Mouse (Mus musculus): ENCODE measurements at regions not wholly inside any gene's neighbourhood (a gene's known extent, or its start where the extent isn't known, plus 50 kb on each side); places are given as distances from the start of the nearest gene placed in this dataset. TPM values are rescaled to one million over a fixed set of nuclear protein-coding genes. Genes with fewer than 3 reads are reported as not detected.

DNA sequence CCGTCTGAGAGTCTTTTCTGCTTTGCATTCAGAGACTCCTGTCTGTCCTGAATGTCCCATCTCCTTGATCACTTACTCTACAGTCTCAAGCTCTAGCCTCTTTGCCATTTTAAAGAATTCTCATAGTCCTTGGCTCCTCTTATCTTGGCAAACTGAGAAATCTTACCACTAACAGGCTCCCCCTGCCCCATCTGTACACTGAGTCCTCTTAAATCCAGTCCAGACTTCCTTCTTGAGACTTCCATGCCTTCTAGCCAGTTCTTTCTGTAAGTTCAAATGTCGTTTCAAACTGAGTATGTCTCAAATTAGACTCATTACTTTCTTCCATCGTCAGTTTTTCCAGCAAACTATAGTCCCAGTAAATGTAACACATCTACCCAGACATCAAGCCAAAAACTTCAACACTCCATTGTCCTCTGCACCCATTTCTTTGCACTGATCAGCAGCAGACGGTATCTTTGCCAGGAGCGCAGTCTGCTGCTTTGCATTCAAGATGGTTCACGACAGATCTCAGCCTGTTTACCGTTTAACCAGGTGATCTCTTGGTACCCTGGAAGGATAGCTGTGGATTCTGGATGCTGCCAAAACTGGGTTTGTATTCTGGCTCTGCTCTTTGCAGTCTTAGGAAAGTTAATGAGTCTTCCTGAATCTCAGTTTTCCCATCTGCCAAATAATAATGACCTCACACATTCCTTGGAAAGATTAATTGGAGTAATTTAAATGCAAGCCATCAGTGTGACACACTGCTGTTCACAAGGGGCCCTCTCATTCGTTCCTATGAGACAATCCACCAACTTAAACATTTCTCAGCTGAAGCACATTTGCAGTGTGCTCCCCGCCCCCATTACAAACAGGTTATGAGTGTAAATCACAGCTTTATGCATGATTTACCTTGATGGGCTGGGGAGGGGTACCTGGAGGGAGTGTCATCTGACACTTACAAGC is 53.4 kb upstream of the Dab2 start:
- Histone ChIP-seq H3K4me3 (replicated peaks) (no peak overlapping the region), H3K4me1 (replicated peaks) (no peaks in the 10 kb centered on the region), H3K4me2 (no peak overlapping the region), H3K27me3 (no peaks in the 10 kb centered on the region), H3K27ac (no peak overlapping the region), H3K9ac (no peak overlapping the region), H3K36me3 (no peaks in the 10 kb centered on the region), H3K9me3 (replicated peaks) (no peaks in the 10 kb centered on the region)
- WGBS (ENCODE audit: insufficient replicate concordance), result 55% methylated on average over 9 of the region's 9 CpGs
- DNase-seq (no peak), ATAC-seq (ENCODE audit: low read depth) (no peak)

DNA sequence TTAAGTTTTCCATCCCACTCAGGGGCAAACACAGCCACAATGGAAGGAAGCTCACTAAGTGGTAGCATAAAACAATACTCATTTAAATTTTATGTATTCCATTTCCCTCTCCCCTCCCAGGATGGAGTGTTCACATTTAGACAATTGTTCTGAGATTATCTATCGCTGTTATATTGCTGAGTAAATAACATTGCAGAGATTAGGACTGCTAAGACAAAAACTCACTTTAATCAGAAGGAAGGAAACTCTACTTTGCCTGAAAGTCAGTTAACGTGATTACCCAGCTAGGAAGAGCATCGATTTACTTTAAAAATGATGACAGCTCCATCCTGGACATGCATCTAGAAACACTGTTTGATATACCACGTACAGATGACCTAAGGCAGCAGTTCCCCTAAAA is 51.1 kb upstream of the Dab2 start:
- Histone ChIP-seq H3K4me3 (replicated peaks) (no peak overlapping the region), H3K27ac (no peak overlapping the region), H3K9ac (no peak overlapping the region), H3K4me2 (no peak overlapping the region), H3K36me3 (no peaks in the 10 kb centered on the region), H3K27me3 (no peaks in the 10 kb centered on the region), H3K4me1 (replicated peaks) (no peaks in the 10 kb centered on the region), H3K9me3 (replicated peaks) (no peaks in the 10 kb centered on the region)
- ATAC-seq (ENCODE audit: low read depth), result no peak
- WGBS (ENCODE audit: insufficient replicate concordance), result 53% methylated on average over 4 of the region's 4 CpGs
- no peak for DNase-seq

Small RNA genes in the stretch of these regions (microRNA-seq; reads per million reads assigned to microRNA genes)
- gene Gm27760, result not detected
